Mouse (Mus musculus): ENCODE measurements around the gene Klhl42.
A peak's percentile ranks its signal among the peaks of the same experiment; 100 is the strongest.

Klhl42 gene

GRCm38 (mm10) chr6:147087736-147088135, 3.4 kb upstream of the Klhl42 start:
- no peak for DNase-seq

DNA sequence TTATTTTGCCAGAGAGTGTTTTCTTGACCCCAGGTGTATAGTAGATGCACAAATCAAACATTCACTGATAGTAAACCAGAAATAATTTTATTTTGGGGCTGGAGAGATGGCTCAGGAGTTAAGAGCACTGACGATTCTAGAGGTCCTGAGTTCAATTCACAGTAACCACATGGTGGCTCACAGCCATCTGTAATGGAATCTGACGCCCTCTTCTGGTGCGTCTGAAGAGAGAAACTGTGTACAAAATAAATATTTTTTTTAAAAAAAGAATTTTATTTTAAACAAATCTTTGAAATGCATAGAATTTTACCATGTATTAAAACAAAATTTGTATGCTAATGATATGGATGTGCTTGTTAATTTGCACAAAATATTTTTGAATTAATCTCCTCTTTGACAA, 2.7 kb upstream of the Klhl42 start:
- DNase-seq, result no peak

- DNase-seq, result no peak
These were observed 988 bp upstream of the Klhl42 start for GRCm38 (mm10) chr6:147090191-147090590.

DNA sequence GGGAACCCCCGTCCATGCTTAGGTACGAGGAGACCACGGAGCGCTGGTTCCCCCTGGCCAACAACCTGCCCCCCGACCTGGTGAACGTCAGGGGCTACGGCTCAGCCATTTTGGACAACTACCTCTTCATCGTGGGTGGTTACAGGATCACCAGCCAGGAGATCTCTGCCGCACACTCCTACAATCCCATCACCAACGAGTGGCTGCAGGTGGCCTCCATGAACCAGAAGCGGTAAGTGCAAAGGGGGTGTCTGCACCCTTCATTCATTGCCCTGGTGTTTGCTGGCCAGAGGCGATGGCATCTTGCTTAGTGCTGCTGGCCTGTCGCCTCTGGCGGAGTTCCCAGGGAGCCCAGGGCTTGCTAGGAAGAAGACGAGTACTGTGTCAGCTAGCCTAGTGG, 957 bp downstream of the Klhl42 start:
- peak; percentile 26 for DNase-seq

DNA sequence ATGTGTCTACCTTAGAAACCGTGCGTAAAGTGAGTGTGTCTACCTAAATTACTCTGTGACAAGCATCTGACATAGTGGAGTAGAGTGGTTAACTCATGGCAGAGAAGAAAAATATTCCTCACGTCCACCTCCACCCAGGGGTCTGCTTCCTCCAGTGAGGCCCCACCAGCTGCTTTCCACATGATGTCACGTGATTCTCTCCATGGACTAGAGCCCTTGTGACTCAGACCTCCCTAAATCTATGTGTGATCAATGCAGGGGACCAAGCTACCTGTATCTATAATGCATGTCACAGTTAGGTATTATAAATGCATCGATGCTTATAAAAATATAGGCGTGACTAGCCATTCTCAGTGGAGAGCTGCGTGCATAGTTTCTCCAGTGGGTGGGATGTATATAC, 3.6 kb downstream of the Klhl42 start:
- no peak for DNase-seq

DNA sequence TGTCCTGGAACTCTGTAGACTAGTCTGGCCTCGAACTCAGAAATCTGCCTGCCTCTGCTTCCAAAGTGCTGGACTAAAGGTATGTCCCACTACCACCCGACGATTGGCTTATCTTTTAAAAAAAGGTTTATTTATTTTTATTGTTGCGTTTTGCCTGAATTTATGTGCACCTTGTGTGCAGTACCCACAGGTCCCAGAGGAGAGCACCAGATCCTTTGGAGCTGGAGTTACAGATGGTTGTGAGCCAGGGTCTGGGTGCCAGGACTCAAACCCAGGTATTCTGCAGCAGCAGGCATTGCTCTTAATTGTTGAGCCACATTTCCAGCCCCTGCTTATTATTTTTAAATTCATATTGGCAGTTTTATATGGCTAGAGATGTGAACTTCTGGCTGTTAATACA, 4.9 kb downstream of the Klhl42 start:
- DNase-seq, result no peak

DNA sequence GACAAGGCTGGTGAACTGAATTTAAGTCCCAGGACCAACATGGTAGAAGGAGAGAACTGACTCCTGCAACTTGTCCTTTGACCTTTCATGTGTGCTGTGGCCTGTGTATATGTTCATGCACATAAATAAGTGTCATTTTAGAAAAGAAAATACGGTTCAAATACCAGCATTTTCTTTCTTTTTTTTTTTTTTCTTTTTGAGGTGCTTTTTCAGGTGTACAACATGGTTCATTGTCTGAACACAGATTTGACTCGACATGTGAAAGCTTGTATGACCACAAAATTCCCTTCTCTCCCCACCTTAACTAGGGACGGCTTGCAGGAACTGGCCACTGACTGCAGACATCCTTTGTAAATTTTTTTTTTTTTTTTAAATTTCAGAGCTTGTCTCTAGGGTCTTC, 5.8 kb downstream of the Klhl42 start:
- no peak for DNase-seq

- no peak for DNase-seq
These were observed 6.3 kb downstream of the Klhl42 start for GRCm38 (mm10) chr6:147097346-147097929.

DNA sequence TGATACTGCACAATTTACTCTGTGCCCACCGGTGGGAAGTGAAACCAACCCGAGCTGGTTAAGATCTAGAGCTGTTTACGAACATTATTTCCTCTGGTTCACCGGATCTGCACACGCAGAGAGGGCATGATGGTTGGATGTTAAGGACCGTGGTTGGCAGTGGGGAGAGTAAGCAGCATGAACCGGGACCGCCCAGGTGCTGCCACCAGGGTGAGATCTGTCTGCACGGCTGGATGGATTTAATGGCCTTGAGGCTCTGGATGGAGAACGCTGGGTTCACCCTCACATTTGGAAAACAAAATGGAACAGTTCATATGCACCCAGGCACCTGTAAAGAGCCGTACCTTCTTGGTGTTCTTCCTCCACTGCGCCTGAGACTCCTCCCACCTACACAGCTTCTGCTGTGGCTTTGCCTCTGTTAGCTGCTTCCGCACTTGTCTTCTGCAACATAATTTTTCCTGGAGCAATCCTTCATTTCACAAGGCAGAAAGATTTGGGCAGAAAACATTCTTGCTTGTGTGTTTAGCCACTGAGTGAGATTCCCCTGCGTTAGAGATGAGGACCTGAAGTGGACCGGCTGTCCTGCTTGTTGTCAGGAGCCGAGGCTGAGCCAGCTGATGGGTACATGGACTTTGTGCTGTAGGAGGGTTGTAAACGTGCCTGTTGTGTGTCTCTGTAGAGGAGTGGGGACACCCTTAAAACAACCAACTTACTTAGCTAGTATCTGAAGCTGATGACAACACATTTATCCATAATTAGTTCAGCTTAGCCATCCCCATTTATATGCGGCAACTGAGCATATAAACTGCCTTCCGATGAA, 8.5 kb downstream of the Klhl42 start:
- DNase-seq, result no peak

DNA sequence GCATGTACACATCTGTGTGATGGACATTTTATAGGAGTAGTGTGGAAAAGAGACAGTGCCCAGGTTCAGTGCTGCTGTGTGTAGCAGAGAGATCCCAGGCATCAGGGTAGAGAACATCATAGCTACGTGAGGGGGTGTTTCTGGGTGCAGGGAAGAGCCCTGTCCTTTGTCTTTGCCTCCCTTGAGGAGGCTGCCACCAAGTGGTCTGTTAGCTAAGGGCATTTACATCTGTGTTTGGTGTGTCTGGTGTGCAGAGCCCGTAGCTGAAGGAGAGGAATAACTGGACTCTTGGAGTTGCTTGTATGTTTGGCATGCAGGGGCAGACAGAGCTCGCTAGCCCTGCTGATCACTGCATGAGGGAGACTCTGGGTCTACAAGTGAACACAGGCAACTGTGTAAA, 11.1 kb downstream of the Klhl42 start:
- DNase-seq, result no peak

DNA sequence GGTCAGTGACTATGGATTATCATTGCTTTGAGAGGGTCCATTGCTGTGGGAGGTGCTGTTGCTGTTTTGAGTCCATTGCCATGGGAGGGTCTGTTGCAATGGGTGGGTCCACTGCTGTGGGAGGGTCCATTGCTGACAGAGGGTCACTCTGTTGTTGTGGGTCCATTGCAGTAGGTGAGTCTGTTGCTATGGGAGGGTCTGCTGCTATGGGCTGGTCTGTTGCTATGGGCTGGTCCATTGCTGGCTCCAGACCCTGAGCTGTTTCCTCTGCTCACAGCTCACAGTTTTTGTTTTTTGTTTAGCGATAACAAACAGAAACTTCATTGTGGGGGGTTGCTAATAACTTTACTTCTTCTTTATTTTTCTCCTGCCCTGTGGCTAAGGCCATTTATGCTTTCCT, 14.3 kb downstream of the Klhl42 start:
- DNase-seq, result no peak

DNA sequence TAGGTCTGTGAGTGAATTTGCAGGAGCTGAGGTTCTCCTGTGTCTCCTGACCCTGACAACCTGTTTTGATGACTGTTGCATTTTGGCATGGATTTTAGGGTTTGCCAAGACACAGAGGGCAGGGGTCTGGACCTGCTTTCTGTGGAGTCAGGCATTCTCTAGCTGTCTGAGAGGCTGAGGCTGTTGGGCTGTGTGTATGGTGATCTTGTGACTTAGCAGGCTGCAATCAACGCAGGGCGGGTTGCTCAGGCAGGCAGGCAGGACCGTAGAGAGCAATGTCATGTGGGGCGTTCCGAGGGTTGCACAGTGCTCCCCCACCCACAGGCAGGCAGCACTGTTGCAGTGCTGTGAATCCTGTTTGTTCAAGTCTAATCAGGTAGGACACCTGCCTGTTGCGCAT, 15.5 kb downstream of the Klhl42 start:
- no peak for DNase-seq

DNA sequence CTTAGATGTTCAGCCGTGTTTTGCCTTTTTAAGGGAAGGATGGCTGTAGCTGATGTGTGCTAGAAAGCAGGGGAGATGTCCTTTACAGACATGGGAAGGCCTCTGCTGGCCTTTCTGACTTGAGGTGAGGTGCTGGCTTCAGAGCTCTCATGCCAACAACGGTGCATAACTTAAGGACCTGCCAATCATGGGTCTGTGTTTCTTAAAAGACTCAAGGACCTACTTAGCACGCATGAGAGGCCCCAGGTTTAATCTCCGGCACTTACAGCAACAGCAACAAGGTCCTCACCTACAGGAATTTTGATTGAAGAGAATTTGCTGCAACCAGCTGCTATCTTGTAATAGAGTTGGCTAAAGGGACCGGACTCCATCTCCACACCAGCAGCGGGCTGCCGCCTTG, 18.1 kb downstream of the Klhl42 start:
- DNase-seq, result peak; percentile 16

DNA sequence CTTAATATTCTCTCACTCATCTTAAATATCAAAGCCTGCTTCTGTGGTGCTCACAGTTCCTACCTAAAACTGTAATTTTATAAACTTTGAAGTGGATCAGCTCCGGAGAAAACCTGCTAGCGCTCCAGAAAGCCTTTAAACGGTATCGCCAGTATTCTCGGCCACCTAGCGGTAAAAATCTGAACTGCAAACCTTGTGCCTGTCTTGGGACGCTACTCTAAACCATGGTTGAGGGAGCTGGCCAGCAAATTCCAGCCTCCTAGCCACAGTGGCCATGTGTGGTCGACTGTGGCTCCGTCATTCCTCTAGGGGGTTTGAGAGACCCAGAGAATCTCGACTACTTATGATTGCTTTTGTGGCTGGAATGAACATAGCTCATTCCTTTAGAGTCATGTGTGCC, 25.4 kb downstream of the Klhl42 start:
- DNase-seq, result peak; percentile 94

- no peak for DNase-seq
These were observed 26.6 kb downstream of the Klhl42 start for GRCm38 (mm10) chr6:147117764-147118163.

DNA sequence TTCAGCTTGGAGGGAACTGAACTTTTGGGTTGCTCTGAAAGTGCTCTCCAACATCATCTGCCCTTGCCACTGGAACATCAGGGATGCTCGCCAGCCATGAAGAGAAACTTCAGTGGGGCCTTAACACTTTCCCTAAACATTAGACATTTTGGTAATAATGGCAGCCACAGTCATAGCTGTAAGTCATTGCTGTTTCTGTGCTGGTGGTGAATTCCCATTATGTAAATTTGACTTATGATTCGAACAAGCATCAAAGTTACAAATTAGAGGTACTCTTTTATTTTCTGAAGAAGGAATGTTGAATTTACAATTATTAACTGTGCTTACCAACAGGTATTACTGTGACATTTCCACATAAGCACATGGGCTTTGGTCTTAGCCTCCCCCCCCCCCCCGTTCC, 27.0 kb downstream of the Klhl42 start:
- DNase-seq, result no peak

GRCm38 (mm10) chr6:147121320-147121719, 30.1 kb downstream of the Klhl42 start:
- no peak for DNase-seq

DNA sequence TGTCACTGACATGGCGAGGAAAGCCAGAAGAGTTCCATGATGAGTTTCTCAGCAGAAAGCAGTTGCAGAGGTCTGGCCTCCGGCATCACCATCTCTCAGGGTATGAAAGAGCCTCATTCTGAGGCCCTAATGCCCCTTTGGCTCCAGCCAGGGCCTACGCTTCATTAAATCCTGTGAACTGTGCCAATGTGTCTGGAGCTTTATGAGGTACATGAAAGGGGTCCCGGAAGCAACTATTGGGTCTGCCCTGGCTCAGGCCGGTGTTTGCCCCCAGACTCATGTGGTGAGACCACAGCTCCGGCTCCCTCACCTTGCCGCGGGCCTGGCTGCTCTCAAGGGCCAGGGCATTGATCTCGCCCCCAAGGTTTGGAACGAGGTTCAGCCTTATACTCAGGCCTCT, 36.1 kb downstream of the Klhl42 start:
- DNase-seq, result no peak

DNA sequence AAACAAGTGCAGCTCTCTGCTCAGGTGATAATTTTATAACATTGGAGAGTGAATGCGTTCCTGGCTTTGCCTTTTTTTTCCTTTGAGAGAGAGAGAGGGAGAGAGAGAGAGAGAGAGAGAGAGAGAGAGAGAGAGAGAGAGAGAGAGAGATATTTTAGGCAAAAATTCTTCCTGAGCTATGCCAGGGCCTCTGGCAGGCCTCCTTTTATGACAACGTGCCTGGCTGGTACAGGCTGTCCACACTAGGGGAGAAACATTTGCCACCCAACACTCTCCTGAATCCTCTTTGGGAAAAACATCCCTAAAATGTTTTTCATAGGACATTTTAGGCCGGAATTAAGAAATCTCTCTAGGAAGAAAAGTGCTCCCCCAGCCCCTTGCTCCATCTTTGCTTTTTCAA, 47.1 kb downstream of the Klhl42 start:
- no peak for DNase-seq

GRCm38 (mm10) chr6:147140600-147141154, 49.5 kb downstream of the Klhl42 start:
- DNase-seq, result no peak

GRCm38 (mm10) chr6:147144664-147145063, 53.5 kb downstream of the Klhl42 start:
- no peak for DNase-seq

DNA sequence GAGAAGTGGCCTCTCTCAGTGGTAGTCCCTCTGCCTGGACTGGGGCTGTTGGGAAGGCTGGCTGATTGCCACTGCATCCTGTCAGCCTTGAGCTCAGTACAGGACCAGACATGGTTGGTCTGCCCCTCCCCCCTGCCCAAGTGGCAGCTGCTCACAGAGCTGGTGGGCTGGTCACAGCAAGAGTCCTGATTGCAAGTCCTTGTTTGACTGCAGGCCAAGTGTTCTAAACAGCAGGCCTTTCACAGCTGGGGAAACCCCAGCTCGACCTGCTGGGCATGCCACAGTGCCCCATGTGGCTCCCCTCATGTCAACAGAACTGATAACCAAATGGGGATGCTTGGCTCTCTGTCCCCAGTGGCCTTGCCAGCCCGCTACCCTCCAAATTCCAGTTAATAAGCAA, 54.1 kb downstream of the Klhl42 start:
- DNase-seq, result peak; percentile 62

DNA sequence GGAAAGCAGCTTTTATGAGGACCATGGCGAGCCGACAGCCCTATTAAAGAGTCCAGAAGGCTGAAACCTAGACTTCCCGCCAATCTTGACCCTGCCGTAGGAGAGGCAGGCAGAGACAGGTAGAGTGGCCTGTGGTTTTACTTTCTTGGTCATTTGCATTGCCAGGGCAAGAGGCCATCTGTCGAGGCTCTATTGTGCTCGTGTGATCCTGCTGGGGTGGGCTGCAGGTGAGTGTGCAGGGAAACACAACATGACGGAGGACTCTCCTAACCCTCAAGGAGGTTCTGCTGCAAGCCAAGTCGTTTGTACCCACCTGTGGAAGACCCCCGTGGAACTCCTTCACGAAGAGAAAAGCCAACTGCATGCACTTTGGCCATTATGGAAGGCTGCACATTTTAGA, 54.6 kb downstream of the Klhl42 start:
- no peak for DNase-seq

DNA sequence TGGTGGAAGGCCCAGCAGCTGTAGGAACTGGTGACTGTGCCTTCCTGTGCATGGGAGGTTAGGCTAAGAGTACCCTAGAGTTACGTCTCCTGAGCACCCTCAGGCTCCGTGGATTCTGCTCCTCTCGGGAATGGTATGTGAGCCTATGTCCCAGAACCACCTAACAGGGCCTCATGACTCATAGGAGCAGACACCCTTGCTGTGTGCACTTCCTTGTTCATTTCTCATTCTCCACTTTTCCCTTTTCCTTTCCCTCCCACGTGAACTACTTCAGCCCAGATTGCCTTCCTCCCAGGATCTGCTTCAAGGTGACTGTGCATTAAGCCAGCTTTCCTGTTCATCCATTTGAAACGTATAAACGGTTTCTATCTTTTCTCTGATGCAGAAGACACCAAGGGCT, 59.9 kb downstream of the Klhl42 start:
- DNase-seq, result no peak

DNA sequence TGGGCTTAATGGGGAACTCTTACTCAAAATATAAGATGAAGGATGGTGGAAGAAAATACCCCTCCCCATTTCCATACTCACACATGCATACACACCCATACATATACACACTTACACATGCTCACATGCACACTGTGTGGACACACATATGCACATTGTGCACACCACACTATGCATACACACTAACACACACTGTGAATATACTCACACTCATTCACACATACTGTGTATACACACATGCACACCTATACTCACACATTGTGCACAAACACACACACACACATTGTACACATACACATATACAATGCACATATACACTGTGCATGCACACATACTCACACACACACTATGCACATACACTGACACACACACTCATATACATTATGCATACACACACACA, 60.7 kb downstream of the Klhl42 start:
- no peak for DNase-seq

Data from lung, postnatal 14 days (tissue).